Mouse (Mus musculus) ovary, postnatal 36 days (tissue): Measurements from ENCODE around the gene Rbm8a2.
A peak's percentile ranks its signal among the peaks of the same experiment; 100 is the strongest.
"Not testable (repeated sequence)": the region's sequence is repeated elsewhere in the genome, so short reads cannot be mapped to it uniquely, and the experiment has no call there.

Source experiments
- DNase-seq: peaks from one replicate; pipeline ENCODE4 v3.0.0; 2022; ENCODE audit warnings: low spot score, mixed read lengths

Rbm8a2 gene

GRCm38 (mm10) chr1:175979014-175979413, at the start of gene Rbm8a2:
Gene Rbm8a2, minus strand, starts transcription at chr1:175979114.
- DNase-seq, result not testable (repeated sequence)

DNA sequence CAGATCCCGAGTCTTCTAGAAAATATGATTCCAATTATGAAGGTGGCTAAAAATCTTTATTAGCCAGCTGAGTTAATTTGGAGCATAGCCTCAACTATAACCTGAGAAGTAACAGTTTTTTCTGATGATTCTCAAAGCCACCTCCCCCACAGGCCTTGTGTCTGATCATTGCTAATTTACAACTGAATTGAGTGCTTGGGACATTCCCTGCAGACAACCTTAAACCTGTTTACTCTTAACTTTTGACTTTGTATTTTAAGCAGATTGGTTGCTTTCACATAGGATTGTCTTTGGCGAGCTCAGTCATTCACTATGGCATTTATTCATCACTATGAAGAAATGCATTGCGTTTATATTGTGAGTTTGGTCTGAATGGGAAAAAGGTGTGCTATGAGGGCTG, 49.5 kb upstream of the Rbm8a2 start:
- no peak for DNase-seq

DNA sequence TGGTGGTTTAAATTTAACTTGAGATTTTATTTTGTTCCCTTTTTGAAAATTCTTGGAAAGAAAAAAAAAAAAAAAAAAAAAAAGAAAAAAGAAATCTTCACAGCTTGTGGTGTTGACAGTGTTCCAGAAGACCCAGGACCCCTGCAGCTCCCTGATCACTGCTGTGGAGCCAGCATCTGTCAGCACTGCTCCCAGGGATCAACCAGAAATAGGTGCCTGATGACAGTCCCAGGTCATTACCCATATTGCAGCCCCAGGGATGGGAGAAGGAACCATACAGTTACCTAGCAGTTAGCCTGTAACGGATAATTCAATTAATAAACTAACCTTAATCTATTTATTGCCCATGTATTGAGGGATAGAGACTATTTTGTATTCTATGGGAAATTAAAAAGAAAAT, 45.6 kb upstream of the Rbm8a2 start:
- DNase-seq, result no peak

DNA sequence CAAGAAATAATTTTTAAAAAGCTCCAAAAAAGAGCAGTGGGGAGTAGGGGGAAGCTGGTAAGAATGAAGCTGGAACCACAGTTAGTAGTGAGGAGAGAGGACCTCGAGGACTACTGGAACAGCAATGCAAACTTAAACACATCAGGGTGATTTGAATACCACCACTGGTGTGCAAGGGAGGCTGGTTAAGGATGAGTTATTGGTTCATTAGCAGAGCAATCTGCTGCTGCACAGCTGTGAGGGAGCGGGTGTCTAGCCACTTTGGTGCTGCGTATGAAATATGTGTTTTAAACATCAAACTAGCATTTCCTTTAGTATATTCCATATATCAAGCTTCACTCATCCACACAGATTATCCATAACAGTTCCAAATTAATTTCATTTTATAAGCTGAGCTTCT, 39.6 kb upstream of the Rbm8a2 start:
- DNase-seq, result no peak

DNA sequence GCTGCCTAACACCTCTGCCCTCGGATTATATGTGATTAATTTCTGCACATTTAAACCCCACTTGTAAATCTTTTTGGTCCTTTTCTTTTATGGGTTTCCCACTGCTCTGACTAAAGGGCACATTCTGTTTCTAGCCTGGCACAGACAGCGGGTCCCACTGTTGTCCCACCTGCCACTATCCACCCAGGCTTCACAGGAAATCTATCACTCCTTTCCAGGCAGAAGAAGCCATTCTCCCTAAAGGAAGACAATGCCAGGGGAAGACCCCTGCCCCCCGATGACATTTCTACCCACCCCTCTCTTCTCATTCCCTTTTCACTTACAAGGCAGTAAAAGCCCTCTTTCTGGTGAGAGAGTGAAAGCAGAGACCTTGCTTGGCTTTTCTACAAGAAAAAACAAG, 37.2 kb upstream of the Rbm8a2 start:
- DNase-seq, result no peak

GRCm38 (mm10) chr1:176013497-176014268, 34.8 kb upstream of the Rbm8a2 start:
- no peak for DNase-seq

- no peak for DNase-seq
These were observed 32.6 kb upstream of the Rbm8a2 start for GRCm38 (mm10) chr1:176011535-176011934.

DNA sequence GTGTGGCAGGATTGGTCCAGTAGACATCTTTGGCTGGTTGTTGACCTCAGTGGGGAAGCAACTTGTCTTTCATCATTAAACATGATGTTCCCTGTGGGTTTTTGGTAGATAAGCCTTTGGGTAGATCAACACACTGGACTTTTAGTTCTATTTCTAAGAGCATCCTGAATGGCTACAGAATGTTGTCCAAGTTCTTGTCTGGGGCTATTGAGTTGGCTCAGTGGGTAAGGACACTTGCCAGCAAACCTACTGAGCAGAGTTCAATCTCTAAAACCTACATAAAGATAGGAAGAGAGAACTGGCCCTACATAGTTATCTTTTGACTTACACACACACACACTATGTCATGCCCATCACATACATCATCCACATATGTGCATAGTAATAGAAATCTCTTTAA, 32.2 kb upstream of the Rbm8a2 start:
- DNase-seq, result no peak

DNA sequence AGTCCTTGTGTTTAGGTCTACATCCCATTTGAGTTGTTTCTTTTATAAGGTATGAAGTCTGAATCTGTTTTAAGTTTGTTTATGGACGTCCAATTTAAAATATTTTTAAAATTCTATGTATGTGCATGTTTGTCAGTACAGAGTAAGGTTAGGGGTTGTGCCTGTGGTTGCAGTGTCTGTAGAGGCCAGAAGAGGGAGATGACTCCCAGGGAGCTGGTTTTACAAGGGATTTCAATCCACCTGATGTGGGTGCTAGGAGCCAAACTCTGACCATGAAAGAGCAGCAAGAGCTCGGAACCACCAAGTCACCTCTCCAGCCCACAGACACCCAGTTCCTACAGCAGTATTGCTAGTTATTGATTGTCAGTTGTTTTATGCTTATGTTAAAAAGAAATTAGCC, 29.5 kb upstream of the Rbm8a2 start:
- no peak for DNase-seq

DNA sequence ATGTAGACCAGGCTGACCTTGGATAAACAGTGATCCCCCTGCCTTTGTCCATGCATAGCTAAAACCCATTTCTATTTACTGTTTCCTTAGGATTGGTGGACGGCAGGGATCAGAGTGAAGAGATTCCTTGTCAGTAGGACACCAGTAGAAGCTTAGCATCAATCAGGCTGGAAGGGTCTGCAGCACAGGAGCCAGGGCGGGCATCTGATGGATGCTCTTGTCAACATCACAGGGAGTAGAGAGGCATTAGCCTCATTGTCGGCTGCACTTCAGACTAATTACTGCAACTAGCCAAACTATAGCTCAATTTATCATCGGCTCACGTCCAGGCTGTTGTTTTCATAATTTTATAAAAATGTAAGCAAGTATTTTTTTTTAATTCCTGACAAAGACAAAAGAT, 21.7 kb upstream of the Rbm8a2 start:
- no peak for DNase-seq

GRCm38 (mm10) chr1:175997076-175997651, 18.2 kb upstream of the Rbm8a2 start:
- DNase-seq, result no peak

- no peak for DNase-seq
These were observed 10.0 kb upstream of the Rbm8a2 start for GRCm38 (mm10) chr1:175988912-175989311.

DNA sequence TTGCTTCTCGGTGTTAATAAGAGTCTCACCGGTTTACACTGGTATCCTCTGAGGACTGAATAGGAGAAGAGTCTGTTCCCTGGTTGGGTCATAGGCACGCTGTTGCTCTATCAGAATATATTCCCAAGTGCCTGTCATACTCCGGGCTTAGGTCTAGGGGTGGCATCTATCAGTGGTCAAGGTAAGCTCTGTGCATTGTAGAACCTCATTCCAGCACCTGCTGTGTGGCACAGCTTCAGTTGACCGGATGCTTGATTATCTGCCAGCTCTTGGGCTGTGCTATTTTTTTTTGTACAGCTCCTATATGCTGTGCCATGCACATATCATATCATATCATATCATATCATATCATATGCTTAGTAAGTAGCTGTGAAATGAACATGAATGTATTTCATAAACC, 9.5 kb upstream of the Rbm8a2 start:
- no peak for DNase-seq

DNA sequence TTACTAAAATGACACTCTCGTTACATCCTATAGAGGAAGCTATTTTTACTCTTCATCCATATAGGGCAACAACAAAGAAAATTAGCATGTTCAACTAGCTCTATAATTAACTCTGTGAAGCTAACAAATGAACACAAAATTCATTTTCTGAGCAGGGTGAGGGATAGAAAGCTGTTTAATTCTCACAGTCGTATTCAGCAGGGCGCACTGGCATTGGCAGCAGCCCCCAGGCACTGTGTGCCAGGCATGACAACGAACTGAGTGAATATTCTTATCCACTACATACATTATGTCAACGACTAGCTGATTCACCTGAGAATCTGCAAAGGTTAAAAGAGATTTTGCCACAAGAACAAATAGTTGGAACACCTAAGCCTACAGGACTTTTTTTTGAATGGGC, 8.2 kb downstream of the Rbm8a2 start:
- no peak for DNase-seq

DNA sequence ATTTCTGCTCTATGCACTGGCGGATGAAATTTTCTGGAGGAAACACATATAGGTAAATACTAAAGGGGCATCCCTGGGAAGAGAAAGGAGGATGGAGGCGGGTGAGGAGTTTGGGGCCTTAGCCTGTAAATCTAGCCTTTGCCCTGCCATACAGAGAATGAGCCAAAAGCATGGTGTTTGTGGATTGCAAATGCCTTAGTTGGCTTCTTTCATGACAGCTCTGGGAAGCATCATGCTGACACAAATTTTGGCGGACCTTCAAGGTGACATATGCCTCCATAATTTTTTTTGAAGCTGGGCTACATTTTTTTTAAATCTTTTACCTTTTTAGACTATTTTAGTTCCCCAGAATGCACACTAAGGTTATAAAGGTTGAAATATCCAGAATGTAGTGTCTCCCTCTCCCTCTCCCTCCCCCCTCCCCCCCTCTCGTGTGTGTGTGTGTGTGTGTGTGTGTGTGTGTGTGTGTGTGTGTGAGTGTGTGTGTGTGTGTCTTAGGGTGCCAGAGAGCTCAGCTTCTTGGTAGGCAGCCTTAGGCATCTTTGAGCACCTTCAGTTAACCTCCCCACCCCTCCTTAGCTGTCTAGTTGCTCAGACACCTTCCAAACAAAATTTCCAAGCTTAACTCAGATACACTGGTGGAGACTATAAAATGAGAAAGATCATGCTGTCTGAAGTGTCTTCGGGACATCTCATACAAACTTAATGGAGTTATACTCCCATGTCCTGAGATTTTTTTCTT, 11.7 kb downstream of the Rbm8a2 start:
- no peak for DNase-seq

GRCm38 (mm10) chr1:175961786-175962185, 17.1 kb downstream of the Rbm8a2 start:
- no peak for DNase-seq

- no peak for DNase-seq
These were observed 28.1 kb downstream of the Rbm8a2 start for GRCm38 (mm10) chr1:175950851-175951250.

DNA sequence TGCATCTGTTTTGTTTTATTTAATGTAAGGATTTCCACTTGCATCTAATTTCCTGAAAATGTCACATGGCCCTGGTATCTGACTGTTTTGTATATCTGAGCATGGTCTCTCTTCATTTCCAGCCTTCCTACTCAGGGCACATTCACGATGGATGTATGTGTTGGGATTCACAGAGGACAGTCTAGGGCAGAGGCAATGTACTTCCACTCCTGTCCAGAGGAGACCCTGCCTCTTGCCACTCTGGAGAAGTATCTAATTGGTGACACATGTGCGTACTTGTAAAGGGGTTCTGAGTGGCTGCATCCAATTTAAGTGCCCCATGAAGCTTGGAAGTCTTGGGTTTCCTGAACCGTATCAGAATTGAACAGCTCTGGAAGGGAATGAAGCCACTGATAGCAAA, 28.5 kb downstream of the Rbm8a2 start:
- no peak for DNase-seq

- DNase-seq, result no peak
These were observed 32.1 kb downstream of the Rbm8a2 start for GRCm38 (mm10) chr1:175946718-175947315.

DNA sequence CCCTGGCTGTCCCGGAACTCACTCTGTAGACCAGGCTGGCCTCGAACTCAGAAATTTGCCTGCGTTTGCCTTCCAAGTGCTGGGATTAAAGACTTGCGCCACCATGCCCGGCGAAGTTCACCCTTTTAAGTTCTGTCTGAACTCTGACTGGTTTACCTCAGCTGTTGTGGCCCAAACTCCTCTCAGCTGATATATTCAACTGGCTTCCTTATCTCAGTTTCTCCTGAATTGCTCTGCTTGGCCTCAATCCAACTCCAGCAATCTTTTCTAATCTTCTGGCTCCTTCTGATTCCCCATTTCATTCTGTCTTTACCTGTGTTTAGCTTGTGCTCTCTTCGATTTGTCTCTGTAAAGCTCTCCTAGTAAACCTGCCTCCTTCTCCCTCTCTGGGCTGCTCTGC, 35.7 kb downstream of the Rbm8a2 start:
- no peak for DNase-seq

DNA sequence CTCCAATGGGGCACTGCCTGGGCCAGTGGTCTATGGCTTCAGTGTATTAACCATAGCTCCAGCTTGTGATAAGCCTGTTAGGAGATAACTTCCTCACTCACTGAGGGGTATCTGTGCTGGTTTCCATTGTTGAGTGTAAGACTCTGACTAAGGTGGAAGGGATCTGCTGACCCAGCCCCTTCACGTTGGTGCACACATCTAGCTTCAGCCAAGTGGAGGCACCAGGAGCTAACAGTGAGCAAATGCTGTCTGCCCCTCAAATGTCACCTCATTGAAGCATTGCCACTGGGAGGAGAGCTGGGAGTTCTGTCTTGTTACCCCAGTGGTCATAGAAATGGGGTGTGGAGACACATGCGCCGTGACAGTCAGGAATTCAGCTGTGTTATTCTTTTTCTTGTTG, 40.2 kb downstream of the Rbm8a2 start:
- DNase-seq, result no peak

DNA sequence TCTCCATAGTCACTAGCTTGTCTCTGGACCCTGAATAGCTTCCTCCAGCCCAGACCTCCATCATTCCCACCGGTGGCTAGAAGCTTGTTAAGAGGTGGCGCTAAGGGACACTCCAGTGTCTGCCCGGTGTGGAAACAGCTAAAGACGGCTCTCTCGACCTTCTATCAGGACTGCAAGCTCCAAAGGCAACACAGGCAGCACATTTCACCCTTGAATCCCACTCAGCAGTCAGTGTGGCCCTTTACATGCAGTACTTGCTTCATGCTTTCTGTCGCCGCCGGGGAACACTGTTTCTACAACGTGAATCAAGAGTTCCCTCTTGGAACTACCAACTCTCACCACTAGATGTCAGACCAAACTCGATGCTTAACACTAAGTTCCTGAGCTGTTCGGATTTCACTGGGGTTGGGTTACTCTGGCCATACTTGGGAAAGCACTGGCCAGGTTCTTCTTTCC, 42.6 kb downstream of the Rbm8a2 start:
- peak; percentile 16 for DNase-seq

- no peak for DNase-seq
These were observed 47.5 kb downstream of the Rbm8a2 start for GRCm38 (mm10) chr1:175931391-175931790.
